30 mouse cellular contexts compared by ENCODE assay signal in the genomic region with DNA sequence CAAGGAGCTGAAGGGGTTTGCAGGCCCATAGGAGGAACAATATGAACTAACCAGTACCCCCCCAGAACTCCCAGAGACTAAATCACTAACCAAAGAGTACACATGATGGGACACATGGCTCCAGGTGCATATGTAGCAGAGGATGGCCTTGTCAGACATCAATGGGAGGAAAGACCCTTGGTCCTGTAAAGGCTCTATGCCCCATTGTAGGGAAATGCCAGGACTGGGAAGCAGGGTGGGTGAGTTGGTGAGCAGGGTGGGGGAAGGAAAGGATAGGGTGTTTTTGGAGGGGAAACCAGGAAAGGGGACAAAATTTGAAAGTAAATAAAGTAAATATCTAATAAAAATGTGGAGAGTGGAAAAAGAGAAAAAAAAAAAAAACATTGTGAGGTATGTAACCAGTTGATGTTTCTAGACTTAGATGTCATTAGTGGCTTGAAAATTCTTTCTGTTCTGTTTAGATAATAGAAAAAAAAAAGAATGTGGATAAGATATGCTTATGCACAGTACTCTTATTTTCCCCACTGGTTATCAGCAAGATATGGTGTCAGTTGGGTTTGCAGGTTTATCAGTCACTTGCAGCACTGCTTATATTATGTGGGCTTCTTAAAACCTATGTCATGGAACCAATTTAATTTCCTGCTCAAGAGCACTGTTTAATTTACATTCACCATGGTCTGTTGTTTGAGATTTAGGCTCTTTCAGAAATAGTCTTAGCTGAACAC.
A peak's percentile ranks its signal among the peaks of the same experiment; 100 is the strongest.
DNase-seq lines count a peak whose midpoint lies in the region; ATAC-seq lines count a peak whose summit lies in the region.
"Had no signal": no experiment of that assay in that cellular context is flagged by ENCODE, and none has a peak within 500 bp of the region (broad histone marks: within the 10 kb centered on the region; RNA-seq: fewer than 3 reads in every experiment).

No protein-coding gene starts in this region.

- no peak overlapping the region for H3K27ac ChIP-seq in liver, embryonic 11.5 days (ENCODE audit: low read depth, low read length)
- peak overlapping the region; percentile 70; the same call in 1 of the 2 replicates for H3K27ac ChIP-seq in liver, embryonic 13.5 days
- H3K27ac ChIP-seq: embryonic facial prominence, embryonic 13.5 days; forebrain, embryonic 12.5 days; heart, adult 2 months; hindbrain, embryonic 14.5 days; limb, embryonic 12.5 days; neural tube, embryonic 15.5 days; stomach, embryonic 15.5 days had no signal

- H3K36me3 ChIP-seq in liver, embryonic 11.5 days (ENCODE audit: control insufficient read depth, insufficient read depth, low read length), result no peaks in the 10 kb centered on the region
- H3K36me3 ChIP-seq in liver, embryonic 13.5 days, result no peaks in the 10 kb centered on the region
- H3K36me3 ChIP-seq: embryonic facial prominence, embryonic 13.5 days; forebrain, embryonic 12.5 days; heart, embryonic 12.5 days; limb, embryonic 12.5 days; neural tube, embryonic 15.5 days; stomach, embryonic 15.5 days had no signal

- H3K9me3 ChIP-seq in liver, embryonic 11.5 days (ENCODE audit: control insufficient read depth, low read length), result no peaks in the 10 kb centered on the region
- H3K9me3 ChIP-seq in liver, embryonic 13.5 days (replicated peaks), result no peaks in the 10 kb centered on the region
- H3K9me3 ChIP-seq: embryonic facial prominence, embryonic 13.5 days; forebrain, embryonic 12.5 days; heart, embryonic 12.5 days; limb, embryonic 12.5 days; neural tube, embryonic 15.5 days; stomach, embryonic 15.5 days had no signal

- H3K4me2 ChIP-seq in liver, embryonic 11.5 days, result no peak overlapping the region
- H3K4me2 ChIP-seq in liver, embryonic 13.5 days, result no peak overlapping the region
- H3K4me2 ChIP-seq: embryonic facial prominence, embryonic 13.5 days; forebrain, embryonic 12.5 days; heart, embryonic 12.5 days; hindbrain, embryonic 14.5 days; limb, embryonic 12.5 days; neural tube, embryonic 15.5 days; stomach, embryonic 15.5 days had no signal

- no peak for DNase-seq in liver, embryonic 11.5 days (ENCODE audit: low spot score)
- no peak for DNase-seq in liver
- peak; percentile 15 for DNase-seq in c-Kit-positive CD71-positive TER-119-negative erythroid progenitor cells, embryonic 14.5 days (ENCODE audit: low read depth)
- no peak for DNase-seq in liver, embryonic 13.5 days
- no peak for DNase-seq in heart, adult 11 months
- no peak for DNase-seq in gastrocnemius, postnatal 4 days (ENCODE audit: low spot score in 2 of 2)
- DNase-seq: adrenal gland, postnatal 25 days; cerebellum, adult 9-10 months; cerebellum, postnatal 36 days; gastrocnemius, postnatal 14 days; heart, adult 2 months; heart, postnatal 4 days; kidney, adult 9 months; kidney, postnatal 10 days; lung, adult 18-20 months; lung, postnatal 4 days; retina, postnatal 1 day; right cerebral cortex, postnatal 14 days had no signal

- no peak overlapping the region for H3K9ac ChIP-seq in liver, embryonic 11.5 days (ENCODE audit: low read depth, low read length)
- no peak overlapping the region for H3K9ac ChIP-seq in liver, embryonic 13.5 days
- H3K9ac ChIP-seq: embryonic facial prominence, embryonic 13.5 days; forebrain, embryonic 12.5 days; heart, embryonic 12.5 days; hindbrain, embryonic 14.5 days; limb, embryonic 12.5 days; neural tube, embryonic 15.5 days; stomach, embryonic 15.5 days had no signal

- peak; percentile 97 for ATAC-seq in liver, embryonic 11.5 days (replicated peaks; ENCODE audit: low FRiP score)
- ATAC-seq in liver, embryonic 13.5 days (ENCODE audit: low read depth), result peak; percentile 96
- ATAC-seq in megakaryocyte progenitor cell, adult 5-6 weeks (replicated peaks; ENCODE audit: poor library complexity), result peak; percentile 94
- ATAC-seq in monocyte, adult 5-6 weeks (replicated peaks; ENCODE audit: insufficient number of reproducible peaks, low FRiP score, low TSS enrichment, poor library complexity, severe bottlenecking), result no peak
- ATAC-seq: intestine, postnatal 0 days; lung, postnatal 0 days had no signal

- no peaks in the 10 kb centered on the region for H3K4me1 ChIP-seq in liver, embryonic 11.5 days (replicated peaks; ENCODE audit: control insufficient read depth, insufficient read depth, low read length)
- H3K4me1 ChIP-seq in liver, embryonic 13.5 days (replicated peaks), result no peaks in the 10 kb centered on the region
- H3K4me1 ChIP-seq: embryonic facial prominence, embryonic 13.5 days; forebrain, embryonic 12.5 days; heart, embryonic 12.5 days; limb, embryonic 12.5 days; neural tube, embryonic 15.5 days; stomach, embryonic 15.5 days had no signal

- H3K4me3 ChIP-seq in liver, embryonic 11.5 days (ENCODE audit: low read depth, low read length), result no peak overlapping the region
- no peak overlapping the region for H3K4me3 ChIP-seq in liver, embryonic 13.5 days (replicated peaks)
- H3K4me3 ChIP-seq: embryonic facial prominence, embryonic 13.5 days; forebrain, embryonic 12.5 days; heart, adult 2 months; heart, embryonic 12.5 days; limb, embryonic 12.5 days; neural tube, embryonic 15.5 days; stomach, embryonic 15.5 days had no signal

- no peaks in the 10 kb centered on the region for H3K27me3 ChIP-seq in liver, embryonic 11.5 days (replicated peaks; ENCODE audit: control insufficient read depth, insufficient read depth, low read length)
- no peaks in the 10 kb centered on the region for H3K27me3 ChIP-seq in liver, embryonic 13.5 days
- H3K27me3 ChIP-seq: CH12.LX; embryonic facial prominence, embryonic 13.5 days; forebrain, embryonic 12.5 days; heart, embryonic 12.5 days; limb, embryonic 12.5 days; neural tube, embryonic 15.5 days; stomach, embryonic 15.5 days had no signal
